Mouse (Mus musculus): ENCODE data around the gene Loxl4. TPM values are rescaled to one million over a fixed set of nuclear protein-coding genes. Genes with fewer than 3 reads are reported as not detected.

Loxl4 gene
- polyA plus RNA-seq, 1 experiment from 2014 or later: 0.10 TPM

- peaks cover 9% of the 10 kb centered on the region for H3K4me1 ChIP-seq
- no peaks in the 10 kb centered on the region for H3K36me3 ChIP-seq
- no peak overlapping the region for H3K27ac ChIP-seq
- WGBS: 44% methylated on average over 8 of the region's 8 CpGs
- H3K27me3 ChIP-seq (ENCODE audit: insufficient read depth, poor library complexity, severe bottlenecking): peaks cover 10% of the 10 kb centered on the region
- H3K4me3 ChIP-seq: no peak overlapping the region
- DNase-seq (ENCODE audit: low spot score): peak; percentile 60
- H3K9me3 ChIP-seq: no peaks in the 10 kb centered on the region
Measured at GRCm38 (mm10) chr19:42638604-42639481, 26.2 kb upstream of the Loxl4 start.

GRCm38 (mm10) chr19:42636631-42637030 lies 24.0 kb upstream of the Loxl4 start:
- no peak for DNase-seq (ENCODE audit: low spot score)
- Histone ChIP-seq H3K9me3 (no peaks in the 10 kb centered on the region), H3K27ac (no peak overlapping the region), H3K27me3 (ENCODE audit: insufficient read depth, poor library complexity, severe bottlenecking) (peaks cover 14% of the 10 kb centered on the region), H3K4me3 (no peak overlapping the region), H3K4me1 (peaks cover 13% of the 10 kb centered on the region), H3K36me3 (no peaks in the 10 kb centered on the region)
- 49% methylated on average over 11 of the region's 11 CpGs for WGBS

GRCm38 (mm10) chr19:42633650-42634049 lies 21.0 kb upstream of the Loxl4 start:
- Histone ChIP-seq H3K27ac (no peak overlapping the region), H3K4me1 (peaks cover 14% of the 10 kb centered on the region), H3K9me3 (no peaks in the 10 kb centered on the region), H3K27me3 (ENCODE audit: insufficient read depth, poor library complexity, severe bottlenecking) (peaks cover 20% of the 10 kb centered on the region), H3K4me3 (no peak overlapping the region), H3K36me3 (no peaks in the 10 kb centered on the region)
- WGBS: 79% methylated on average over 2 of the region's 2 CpGs
- DNase-seq (ENCODE audit: low spot score): no peak

- Histone ChIP-seq H3K4me1 (peaks cover 13% of the 10 kb centered on the region), H3K36me3 (no peaks in the 10 kb centered on the region), H3K27me3 (ENCODE audit: insufficient read depth, poor library complexity, severe bottlenecking) (peaks cover 15% of the 10 kb centered on the region; the same call in 1 of the 2 replicates), H3K4me3 (no peak overlapping the region), H3K27ac (no peak overlapping the region), H3K9me3 (no peaks in the 10 kb centered on the region)
- 69% methylated on average over 4 of the region's 4 CpGs for WGBS
- DNase-seq (ENCODE audit: low spot score): no peak
Measured at GRCm38 (mm10) chr19:42632301-42632700, 19.7 kb upstream of the Loxl4 start.

- H3K4me3 ChIP-seq: peak overlapping the region; percentile 37
- WGBS: 5% methylated on average over 8 of the region's 8 CpGs
- H3K36me3 ChIP-seq: no peaks in the 10 kb centered on the region
- H3K27ac ChIP-seq: 0 out of 2 replicates have a peak overlapping the region, but pooled peaks have one; percentile 22
- peak; percentile 74 for DNase-seq (ENCODE audit: low spot score)
- H3K9me3 ChIP-seq: no peaks in the 10 kb centered on the region
- H3K4me1 ChIP-seq: peaks cover 13% of the 10 kb centered on the region
- H3K27me3 ChIP-seq (ENCODE audit: insufficient read depth, poor library complexity, severe bottlenecking): peaks cover 15% of the 10 kb centered on the region; the same call in 1 of the 2 replicates
Measured at GRCm38 (mm10) chr19:42631541-42631961, 18.9 kb upstream of the Loxl4 start.

- Histone ChIP-seq H3K4me3 (no peak overlapping the region), H3K9me3 (no peaks in the 10 kb centered on the region), H3K36me3 (no peaks in the 10 kb centered on the region), H3K4me1 (peaks cover 13% of the 10 kb centered on the region), H3K27ac (no peak overlapping the region), H3K27me3 (ENCODE audit: insufficient read depth, poor library complexity, severe bottlenecking) (peaks cover 5% of the 10 kb centered on the region; the same call in 1 of the 2 replicates)
- WGBS: 84% methylated on average over 6 of the region's 6 CpGs
- DNase-seq (ENCODE audit: low spot score): no peak
Measured at GRCm38 (mm10) chr19:42628068-42628467, 15.5 kb upstream of the Loxl4 start.

- Histone ChIP-seq H3K4me3 (no peak overlapping the region), H3K4me1 (peaks cover 17% of the 10 kb centered on the region), H3K27me3 (ENCODE audit: insufficient read depth, poor library complexity, severe bottlenecking) (peaks cover 58% of the 10 kb centered on the region), H3K9me3 (no peaks in the 10 kb centered on the region), H3K27ac (no peak overlapping the region), H3K36me3 (no peaks in the 10 kb centered on the region)
- 51% methylated on average over 7 of the region's 7 CpGs for WGBS
- no peak for DNase-seq (ENCODE audit: low spot score)
Measured at GRCm38 (mm10) chr19:42613647-42614225, 1.1 kb upstream of the Loxl4 start.

- 0 out of 2 replicates have a peak overlapping the region, but pooled peaks have one; percentile 42 for H3K27ac ChIP-seq
- peak overlapping the region; percentile 62 for H3K4me3 ChIP-seq
- DNase-seq (ENCODE audit: low spot score): no peak
- no peaks in the 10 kb centered on the region for H3K36me3 ChIP-seq
- H3K9me3 ChIP-seq: no peaks in the 10 kb centered on the region
- 26% methylated on average over 7 of the region's 7 CpGs for WGBS
- peaks cover 17% of the 10 kb centered on the region for H3K4me1 ChIP-seq
- H3K27me3 ChIP-seq (ENCODE audit: insufficient read depth, poor library complexity, severe bottlenecking): peaks cover 64% of the 10 kb centered on the region
Measured at GRCm38 (mm10) chr19:42613116-42613515, 503 bp upstream of the Loxl4 start.

GRCm38 (mm10) chr19:42611746-42612145 lies 867 bp downstream of the Loxl4 start:
- 68% methylated on average over 4 of the region's 4 CpGs for WGBS
- H3K27ac ChIP-seq: no peak overlapping the region
- no peak for DNase-seq (ENCODE audit: low spot score)
- H3K4me1 ChIP-seq: peaks cover 17% of the 10 kb centered on the region
- no peaks in the 10 kb centered on the region for H3K36me3 ChIP-seq
- no peaks in the 10 kb centered on the region for H3K9me3 ChIP-seq
- no peak overlapping the region for H3K4me3 ChIP-seq
- H3K27me3 ChIP-seq (ENCODE audit: insufficient read depth, poor library complexity, severe bottlenecking): peaks cover 66% of the 10 kb centered on the region

GRCm38 (mm10) chr19:42609716-42610115 lies 2.9 kb downstream of the Loxl4 start:
- Histone ChIP-seq H3K4me1 (peaks cover 17% of the 10 kb centered on the region), H3K27ac (no peak overlapping the region), H3K36me3 (no peaks in the 10 kb centered on the region), H3K27me3 (ENCODE audit: insufficient read depth, poor library complexity, severe bottlenecking) (peaks cover 61% of the 10 kb centered on the region), H3K9me3 (no peaks in the 10 kb centered on the region), H3K4me3 (no peak overlapping the region)
- WGBS: 86% methylated on average over 3 of the region's 3 CpGs
- no peak for DNase-seq (ENCODE audit: low spot score)

- Histone ChIP-seq H3K27me3 (ENCODE audit: insufficient read depth, poor library complexity, severe bottlenecking) (peaks cover 60% of the 10 kb centered on the region), H3K4me3 (no peak overlapping the region), H3K27ac (no peak overlapping the region), H3K36me3 (no peaks in the 10 kb centered on the region), H3K9me3 (no peaks in the 10 kb centered on the region), H3K4me1 (peaks cover 7% of the 10 kb centered on the region)
- 85% methylated on average over 5 of the region's 5 CpGs for WGBS
- no peak for DNase-seq (ENCODE audit: low spot score)
Measured at GRCm38 (mm10) chr19:42608082-42608481, 4.5 kb downstream of the Loxl4 start.

GRCm38 (mm10) chr19:42602576-42602975 lies 10.0 kb downstream of the Loxl4 start:
- peaks cover 33% of the 10 kb centered on the region for H3K27me3 ChIP-seq (ENCODE audit: insufficient read depth, poor library complexity, severe bottlenecking)
- H3K27ac ChIP-seq: no peak overlapping the region
- no peaks in the 10 kb centered on the region for H3K36me3 ChIP-seq
- no peak overlapping the region for H3K4me3 ChIP-seq
- no peaks in the 10 kb centered on the region for H3K9me3 ChIP-seq
- 75% methylated on average over 8 of the region's 8 CpGs for WGBS
- DNase-seq (ENCODE audit: low spot score): no peak
- H3K4me1 ChIP-seq: 0 out of 2 replicates have a peak, but pooled peaks cover 3% of the 10 kb centered on the region

GRCm38 (mm10) chr19:42602041-42602440 lies 10.6 kb downstream of the Loxl4 start:
- Histone ChIP-seq H3K36me3 (no peaks in the 10 kb centered on the region), H3K27ac (no peak overlapping the region)
- 82% methylated on average over 8 of the region's 8 CpGs for WGBS

More at GRCm38 (mm10) chr19:42602041-42602440, 10.6 kb downstream of the Loxl4 start:
- Histone ChIP-seq H3K27me3 (ENCODE audit: insufficient read depth, poor library complexity, severe bottlenecking) (peaks cover 28% of the 10 kb centered on the region), H3K4me1 (0 out of 2 replicates have a peak, but pooled peaks cover 3% of the 10 kb centered on the region), H3K4me3 (no peak overlapping the region), H3K9me3 (no peaks in the 10 kb centered on the region)
- peak; percentile 51 for DNase-seq (ENCODE audit: low spot score)

All from heart, embryonic 10.5 days (tissue).